Mouse (Mus musculus): ENCODE measurements around the gene Prss44. TPM values are rescaled to one million over a fixed set of nuclear protein-coding genes. Genes with fewer than 3 reads are reported as not detected.

Gene Prss44
- not detected in 2 replicates for polyA plus RNA-seq (2012; rRNA removed; ENCODE audit: low replicate concordance)

GRCm38 (mm10) chr9:110813789-110814188 is at the start of gene Prss44:
TSS of gene Prss44 (plus strand) at chr9:110813994.

GRCm38 (mm10) chr9:110797866-110798265 is 15.9 kb upstream of the Prss44 start, which contains the start of gene Prss42:
TSS of gene Prss42 (plus strand) at chr9:110798166.

GRCm38 (mm10) chr9:110826390-110826789 is 12.6 kb downstream of the Prss44 start, which contains the start of gene Prss43:
TSS of gene Prss43 (plus strand) at chr9:110826690.

GRCm38 (mm10) chr9:110834411-110834810 is 20.6 kb downstream of the Prss44 start, which contains the start of gene Prss45:
TSS of gene Prss45 (plus strand) at chr9:110834588.

GRCm38 (mm10) chr9:110844206-110844605 is 30.4 kb downstream of the Prss44 start, which contains the start of gene Prss46:
TSS of gene Prss46 (plus strand) at chr9:110844506.

GRCm38 (mm10) chr9:110857781-110858472 is 44.1 kb downstream of the Prss44 start, which contains the start of gene Prss50:
TSS of gene Prss50 (plus strand) at chr9:110857967.

Other genes with a start within 250 kb of the Prss44 start
- 3.7 and 4.2 TPM in 2 replicates for gene Nradd, start 189.5 kb upstream of the Prss44 start, polyA plus RNA-seq (2012; rRNA removed; ENCODE audit: low replicate concordance)
- gene Nbeal2, start 159.8 kb upstream of the Prss44 start, polyA plus RNA-seq (2012; rRNA removed; ENCODE audit: low replicate concordance), result 17.1 and 41.5 TPM in 2 replicates
- gene Ccdc12, start 157.5 kb upstream of the Prss44 start, polyA plus RNA-seq (2012; rRNA removed; ENCODE audit: low replicate concordance), result 54.2 and 81.1 TPM in 2 replicates
- gene Myl3, start 72.1 kb upstream of the Prss44 start, polyA plus RNA-seq (2012; rRNA removed; ENCODE audit: low replicate concordance), result not detected in 2 replicates
- gene Pth1r, start 66.8 kb upstream of the Prss44 start, polyA plus RNA-seq (2012; rRNA removed; ENCODE audit: low replicate concordance), result 8.9 and 9.3 TPM in 2 replicates
- not detected in 2 replicates for gene Prss42, start 15.8 kb upstream of the Prss44 start, polyA plus RNA-seq (2012; rRNA removed; ENCODE audit: low replicate concordance)
- gene Prss43, start 12.7 kb downstream of the Prss44 start, polyA plus RNA-seq (2012; rRNA removed; ENCODE audit: low replicate concordance), result not detected in 2 replicates
- gene Prss45, start 20.6 kb downstream of the Prss44 start, polyA plus RNA-seq (2012; rRNA removed; ENCODE audit: low replicate concordance), result not detected in 2 replicates
- gene Prss46, start 30.5 kb downstream of the Prss44 start, polyA plus RNA-seq (2012; rRNA removed; ENCODE audit: low replicate concordance), result not detected in 2 replicates
- 0.18 TPM in 1 of 2 replicates, not detected in the other for gene Prss50, start 44.0 kb downstream of the Prss44 start, polyA plus RNA-seq (2012; rRNA removed; ENCODE audit: low replicate concordance)
- 10.9 and 41.2 TPM in 2 replicates for gene Als2cl, start 65.9 kb downstream of the Prss44 start, polyA plus RNA-seq (2012; rRNA removed; ENCODE audit: low replicate concordance)
- gene Tmie, start 66.1 kb downstream of the Prss44 start, polyA plus RNA-seq (2012; rRNA removed; ENCODE audit: low replicate concordance), result 1.4 and 3.2 TPM in 2 replicates
- gene Fam240a, start 102.9 kb downstream of the Prss44 start, polyA plus RNA-seq (2012; rRNA removed; ENCODE audit: low replicate concordance), result not detected in 2 replicates
- not detected in 2 replicates for gene Tdgf1, start 132.2 kb downstream of the Prss44 start, polyA plus RNA-seq (2012; rRNA removed; ENCODE audit: low replicate concordance)
- 0.23 TPM in 1 of 2 replicates, not detected in the other for gene Lrrc2, start 137.6 kb downstream of the Prss44 start, polyA plus RNA-seq (2012; rRNA removed; ENCODE audit: low replicate concordance)
- 1.1 and 2.0 TPM in 2 replicates for gene Rtp3, start 176.6 kb downstream of the Prss44 start, polyA plus RNA-seq (2012; rRNA removed; ENCODE audit: low replicate concordance)
- 0.33 and 3.0 TPM in 2 replicates for gene Ltf, start 205.3 kb downstream of the Prss44 start, polyA plus RNA-seq (2012; rRNA removed; ENCODE audit: low replicate concordance)
- 2.1 and 2.9 TPM in 2 replicates for gene Ccrl2, start 243.5 kb downstream of the Prss44 start, polyA plus RNA-seq (2012; rRNA removed; ENCODE audit: low replicate concordance)

Measured in duodenum, adult 2 months (tissue).